Mouse (Mus musculus) embryonic facial prominence, embryonic 13.5 days (tissue): ENCODE measurements around the gene Coa7. TPM values are rescaled to one million over a fixed set of nuclear protein-coding genes. Genes with fewer than 3 reads are reported as not detected.

Experiments used
- ATAC-seq: fragments of 200-750 bp; cut with Nextera tagmentation; 2 replicates; pipeline ENCODE4 v1.8.0; 2017; ENCODE audit warnings: low read depth; ENCODE audit not compliant: insufficient number of reproducible peaks, insufficient read depth, low FRiP score, low TSS enrichment
- H3K27ac ChIP-seq: fragments of 300-500 bp; sonication (generic); 2 replicates; pipeline ENCODE4 v1.5.1; 2015; ENCODE audit warnings: moderate library complexity, mild to moderate bottlenecking, inconsistent platforms
- H3K27me3 ChIP-seq: fragments of 300-500 bp; sonication (generic); 2 replicates; pipeline ENCODE4 v1.6.1; 2015; ENCODE audit warnings: mild to moderate bottlenecking, inconsistent platforms
- H3K36me3 ChIP-seq: fragments of 300-500 bp; sonication (generic); 2 replicates; pipeline ENCODE4 v1.6.1; 2015; ENCODE audit warnings: mild to moderate bottlenecking, inconsistent platforms
- H3K4me1 ChIP-seq: fragments of 300-500 bp; sonication (generic); 2 replicates; pipeline ENCODE4 v1.6.1; 2015; ENCODE audit warnings: inconsistent platforms
- H3K4me2 ChIP-seq: fragments of 300-500 bp; sonication (generic); 2 replicates; pipeline ENCODE4 v1.6.1; 2015; ENCODE audit warnings: moderate library complexity, mild to moderate bottlenecking, inconsistent platforms
- H3K4me3 ChIP-seq: fragments of 300-500 bp; sonication (generic); 2 replicates; pipeline ENCODE4 v1.5.1; 2015; ENCODE audit warnings: mild to moderate bottlenecking, inconsistent platforms
- H3K9ac ChIP-seq: fragments of 300-500 bp; sonication (generic); 2 replicates; pipeline ENCODE4 v1.6.1; 2015; ENCODE audit warnings: mild to moderate bottlenecking, inconsistent platforms
- H3K9me3 ChIP-seq: fragments of 300-500 bp; sonication (generic); 2 replicates; pipeline ENCODE4 v1.6.1; 2016; ENCODE audit warnings: inconsistent platforms
- WGBS: fragments of 180-500 bp; shearing (Covaris S2); methylation state at CpG from one replicate; pipeline ENCODE4 v1.1.7; 2015; ENCODE audit warnings: mixed read lengths; 5-methylcytosine and 5-hydroxymethylcytosine counted together
- polyA plus RNA-seq: library from polyadenylated mRNA; unstranded; fragments of >200 nt; fragmentation: Nextera tagmentation; extraction: Ambion mirVana; gene quantifications from 2 replicates; pipeline ENCODE4 v1.2.1, GENCODE M21; 2015

The Coa7 gene
- polyA plus RNA-seq, 1 experiment from 2014 or later: 50.9 TPM

- no peak overlapping the region for H3K4me2 ChIP-seq
- H3K36me3 ChIP-seq: no peaks in the 10 kb centered on the region
- no peak overlapping the region for H3K9ac ChIP-seq
- no peaks in the 10 kb centered on the region for H3K9me3 ChIP-seq
- H3K4me3 ChIP-seq: no peak overlapping the region
- H3K27me3 ChIP-seq: no peaks in the 10 kb centered on the region
- 66% methylated on average over 5 of the region's 5 CpGs for WGBS
- H3K27ac ChIP-seq: no peak overlapping the region
- ATAC-seq: no peak
- H3K4me1 ChIP-seq: 0 out of 2 replicates have a peak, but pooled peaks cover 1% of the 10 kb centered on the region
Measured at GRCm38 (mm10) chr4:108323588-108323987, 4.4 kb upstream of the Coa7 start.

- Histone ChIP-seq H3K4me3 (peak overlapping the region; percentile 70), H3K9ac (peak overlapping the region; percentile 77), H3K27ac (peak overlapping the region; percentile 93), H3K4me1 (0 out of 2 replicates have a peak, but pooled peaks cover 4% of the 10 kb centered on the region), H3K36me3 (peaks cover 11% of the 10 kb centered on the region), H3K4me2 (peak overlapping the region; percentile 66), H3K9me3 (no peaks in the 10 kb centered on the region), H3K27me3 (no peaks in the 10 kb centered on the region)
- 45% methylated on average over 6 of the region's 6 CpGs for WGBS
- 0 out of 2 replicates have a peak, but pooled peaks have one; percentile 35 for ATAC-seq
Measured at GRCm38 (mm10) chr4:108327071-108327579, 815 bp upstream of the Coa7 start.

DNA sequence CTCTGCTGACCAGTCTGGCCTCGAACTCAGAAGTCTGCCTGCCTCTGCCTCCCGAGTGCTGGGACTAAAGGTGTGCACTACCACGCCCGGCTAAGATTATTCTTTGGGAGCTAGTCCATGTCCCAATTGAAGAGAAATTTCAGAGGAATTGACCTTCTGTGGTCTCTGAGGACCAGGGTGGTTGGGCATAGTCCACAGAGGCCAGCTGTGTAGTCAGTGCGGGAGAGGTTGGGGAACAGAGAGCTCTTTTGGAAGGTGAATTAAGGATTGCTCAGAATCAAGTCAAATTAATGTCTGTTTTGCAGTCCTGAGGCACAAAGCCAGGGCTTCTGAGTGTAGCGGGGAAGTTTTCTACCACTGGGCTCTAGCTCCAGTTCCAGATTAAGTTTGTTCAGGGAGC lies 1.9 kb downstream of the Coa7 start:
- no peak for ATAC-seq
- H3K4me2 ChIP-seq: no peak overlapping the region
- peaks cover 34% of the 10 kb centered on the region for H3K36me3 ChIP-seq
- H3K27me3 ChIP-seq: no peaks in the 10 kb centered on the region
- H3K27ac ChIP-seq: no peak overlapping the region
- WGBS: 93% methylated on average over 6 of the region's 6 CpGs
- 0 out of 2 replicates have a peak, but pooled peaks cover 4% of the 10 kb centered on the region for H3K4me1 ChIP-seq
- H3K9me3 ChIP-seq: no peaks in the 10 kb centered on the region
- H3K9ac ChIP-seq: no peak overlapping the region
- H3K4me3 ChIP-seq: no peak overlapping the region

DNA sequence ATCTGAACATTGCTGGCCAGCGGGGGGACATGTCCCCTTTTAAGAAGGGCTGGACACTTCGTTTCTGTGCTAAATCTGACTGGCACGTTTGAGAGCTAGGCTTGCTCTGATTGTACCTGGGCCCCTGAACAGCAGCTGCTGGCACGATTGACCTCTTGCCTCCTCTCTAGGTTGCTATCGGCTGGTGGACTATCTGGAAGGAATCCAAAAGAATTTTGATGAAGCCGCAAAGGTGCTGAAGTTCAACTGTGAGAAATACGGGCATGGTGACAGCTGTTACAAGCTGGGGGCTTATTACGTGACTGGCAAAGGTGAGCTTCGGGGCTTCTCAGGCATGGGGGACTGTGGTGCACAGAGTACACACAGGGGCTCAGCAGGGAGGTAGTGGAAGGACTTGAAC lies 4.1 kb downstream of the Coa7 start:
- no peak overlapping the region for H3K4me2 ChIP-seq
- no peak overlapping the region for H3K27ac ChIP-seq
- H3K9me3 ChIP-seq: no peaks in the 10 kb centered on the region
- no peak overlapping the region for H3K4me3 ChIP-seq
- no peak for ATAC-seq
- no peak overlapping the region for H3K9ac ChIP-seq
- WGBS: 91% methylated on average over 9 of the region's 9 CpGs
- H3K27me3 ChIP-seq: no peaks in the 10 kb centered on the region
- peaks cover 49% of the 10 kb centered on the region for H3K36me3 ChIP-seq
- 0 out of 2 replicates have a peak, but pooled peaks cover 4% of the 10 kb centered on the region for H3K4me1 ChIP-seq

DNA sequence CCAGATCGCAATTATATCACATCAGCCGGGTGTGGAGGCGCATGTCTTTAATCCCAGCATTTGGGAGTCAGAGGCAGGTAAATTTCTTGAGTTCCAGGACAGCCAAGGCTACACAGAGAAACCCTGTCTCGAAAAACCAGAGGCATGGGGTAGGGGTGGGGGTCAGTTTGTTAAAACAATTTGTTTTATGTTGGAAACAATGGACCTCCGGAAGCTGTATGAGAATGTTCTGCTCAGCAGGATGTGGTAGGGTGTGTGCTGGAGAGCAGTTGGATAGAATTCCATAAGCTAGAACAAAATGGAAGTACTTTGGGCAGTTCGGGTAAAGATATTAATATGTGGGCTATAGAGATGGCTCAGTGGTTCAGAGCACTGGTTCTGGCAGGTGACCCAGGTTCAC lies 7.5 kb downstream of the Coa7 start:
- Histone ChIP-seq H3K27me3 (no peaks in the 10 kb centered on the region), H3K27ac (no peak overlapping the region), H3K9ac (no peak overlapping the region), H3K4me2 (no peak overlapping the region), H3K9me3 (no peaks in the 10 kb centered on the region), H3K4me1 (no peaks in the 10 kb centered on the region), H3K4me3 (no peak overlapping the region), H3K36me3 (peaks cover 58% of the 10 kb centered on the region)
- WGBS: 92% methylated on average over 6 of the region's 6 CpGs
- no peak for ATAC-seq

GRCm38 (mm10) chr4:108336765-108337164 lies 8.8 kb downstream of the Coa7 start:
- Histone ChIP-seq H3K9me3 (no peaks in the 10 kb centered on the region), H3K4me3 (no peak overlapping the region), H3K36me3 (peaks cover 58% of the 10 kb centered on the region), H3K4me1 (no peaks in the 10 kb centered on the region), H3K27me3 (no peaks in the 10 kb centered on the region), H3K27ac (no peak overlapping the region), H3K9ac (no peak overlapping the region), H3K4me2 (no peak overlapping the region)
- 80% methylated on average over 2 of the region's 2 CpGs for WGBS
- ATAC-seq: no peak

DNA sequence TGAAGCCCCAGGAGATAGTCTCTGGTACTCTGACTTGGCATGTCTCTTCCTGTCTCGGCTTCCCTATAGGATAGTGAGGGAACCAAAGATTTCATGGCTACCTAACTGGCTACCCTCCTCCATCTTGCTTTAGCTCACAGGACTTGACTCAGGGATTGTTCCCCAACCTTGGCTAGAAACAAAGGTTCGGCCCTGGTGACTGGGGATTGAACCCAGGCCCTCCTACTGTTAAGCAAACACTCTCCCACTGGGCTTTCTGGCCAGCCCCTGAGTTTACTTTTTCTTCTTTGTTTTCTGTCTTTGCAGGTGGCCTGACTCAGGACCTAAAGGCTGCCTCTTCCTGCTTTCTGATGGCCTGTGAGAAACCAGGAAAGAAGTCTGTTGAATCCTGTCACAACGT lies 9.9 kb downstream of the Coa7 start:
- peak overlapping the region; percentile 3; the same call in 1 of the 2 replicates for H3K27ac ChIP-seq
- no peak for ATAC-seq
- WGBS: 45% methylated on average over 3 of the region's 3 CpGs
- no peak overlapping the region for H3K4me3 ChIP-seq
- H3K4me1 ChIP-seq: no peaks in the 10 kb centered on the region
- no peaks in the 10 kb centered on the region for H3K27me3 ChIP-seq
- H3K9me3 ChIP-seq: no peaks in the 10 kb centered on the region
- H3K36me3 ChIP-seq: peaks cover 47% of the 10 kb centered on the region
- H3K4me2 ChIP-seq: no peak overlapping the region
- no peak overlapping the region for H3K9ac ChIP-seq

DNA sequence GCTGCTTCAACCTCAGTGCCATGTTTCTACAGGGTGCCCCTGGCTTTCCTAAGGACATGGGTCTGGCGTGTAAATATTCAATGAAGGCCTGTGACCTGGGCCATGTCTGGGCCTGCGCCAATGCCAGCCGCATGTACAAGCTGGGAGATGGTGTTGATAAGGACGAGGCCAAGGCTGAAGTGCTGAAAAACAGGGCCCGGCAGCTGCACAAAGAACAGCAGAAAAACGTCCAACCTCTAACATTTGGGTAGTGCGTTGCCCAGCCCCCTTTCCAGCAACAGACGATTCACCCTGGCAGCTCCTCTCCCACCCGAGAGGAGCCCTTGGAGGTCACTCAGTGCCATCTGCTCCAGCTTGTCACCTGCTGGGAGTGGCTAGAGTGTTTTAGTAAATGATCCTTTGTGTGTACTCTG lies 10.4 kb downstream of the Coa7 start:
- no peak for ATAC-seq
- 72% methylated on average over 9 of the region's 9 CpGs for WGBS
- Histone ChIP-seq H3K27ac (no peak overlapping the region), H3K9me3 (no peaks in the 10 kb centered on the region), H3K36me3 (peaks cover 42% of the 10 kb centered on the region), H3K4me2 (no peak overlapping the region), H3K4me1 (no peaks in the 10 kb centered on the region), H3K4me3 (no peak overlapping the region), H3K27me3 (no peaks in the 10 kb centered on the region), H3K9ac (no peak overlapping the region)

DNA sequence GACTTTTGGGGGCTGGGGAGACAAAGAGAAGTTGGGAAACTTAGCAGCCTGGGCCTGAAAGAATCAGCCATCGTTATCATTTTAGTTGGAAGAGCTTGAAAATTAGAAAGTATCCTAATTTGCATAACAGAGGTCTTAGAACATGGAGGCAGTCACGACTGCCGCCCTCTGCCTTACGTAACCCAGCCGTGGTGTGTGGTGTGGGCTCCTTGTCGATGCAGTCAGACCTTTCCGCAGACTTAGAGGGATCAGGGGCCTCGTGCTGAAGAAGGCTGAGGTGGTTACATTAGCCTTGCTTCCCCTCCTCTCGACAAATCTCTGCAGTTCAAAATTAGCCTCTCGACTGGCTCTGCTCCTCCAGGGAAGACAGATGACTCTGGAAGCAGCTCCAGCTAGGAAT lies 10.9 kb downstream of the Coa7 start:
- 69% methylated on average over 10 of the region's 10 CpGs for WGBS
- H3K36me3 ChIP-seq: peaks cover 39% of the 10 kb centered on the region
- H3K9ac ChIP-seq: no peak overlapping the region
- no peak overlapping the region for H3K4me3 ChIP-seq
- peaks cover 2% of the 10 kb centered on the region; the same call in 1 of the 2 replicates for H3K4me1 ChIP-seq
- H3K27me3 ChIP-seq: no peaks in the 10 kb centered on the region
- H3K4me2 ChIP-seq: no peak overlapping the region
- ATAC-seq: no peak
- no peaks in the 10 kb centered on the region for H3K9me3 ChIP-seq
- H3K27ac ChIP-seq: no peak overlapping the region

DNA sequence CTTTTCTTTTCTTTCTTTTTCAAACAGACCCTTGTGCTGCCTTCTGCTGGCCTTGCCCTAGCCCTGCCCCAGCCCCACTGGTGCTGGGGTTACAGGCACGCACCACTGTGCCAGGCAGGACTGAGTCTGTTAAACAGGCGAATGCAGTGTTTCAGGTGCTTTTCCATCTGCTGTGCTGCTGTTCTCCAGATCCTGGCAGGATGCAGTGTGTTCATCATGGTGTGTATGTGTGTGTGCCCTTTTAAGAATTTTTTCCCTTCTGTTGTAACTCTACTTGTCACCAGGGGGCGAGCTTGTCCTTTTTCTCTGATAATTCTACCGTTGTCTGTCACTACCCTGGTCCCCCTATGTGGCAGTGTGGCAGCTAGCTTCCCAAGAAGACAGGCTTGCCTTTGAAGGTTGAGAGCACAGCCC lies 11.3 kb downstream of the Coa7 start:
- no peak; the same call in 1 of the 2 replicates for ATAC-seq
- no peaks in the 10 kb centered on the region for H3K9me3 ChIP-seq
- H3K27ac ChIP-seq: no peak overlapping the region
- peaks cover 7% of the 10 kb centered on the region for H3K4me1 ChIP-seq
- peaks cover 35% of the 10 kb centered on the region for H3K36me3 ChIP-seq
- no peaks in the 10 kb centered on the region for H3K27me3 ChIP-seq
- WGBS: 16% methylated on average over 4 of the region's 4 CpGs
- no peak overlapping the region for H3K9ac ChIP-seq
- no peak overlapping the region for H3K4me3 ChIP-seq
- no peak overlapping the region for H3K4me2 ChIP-seq

DNA sequence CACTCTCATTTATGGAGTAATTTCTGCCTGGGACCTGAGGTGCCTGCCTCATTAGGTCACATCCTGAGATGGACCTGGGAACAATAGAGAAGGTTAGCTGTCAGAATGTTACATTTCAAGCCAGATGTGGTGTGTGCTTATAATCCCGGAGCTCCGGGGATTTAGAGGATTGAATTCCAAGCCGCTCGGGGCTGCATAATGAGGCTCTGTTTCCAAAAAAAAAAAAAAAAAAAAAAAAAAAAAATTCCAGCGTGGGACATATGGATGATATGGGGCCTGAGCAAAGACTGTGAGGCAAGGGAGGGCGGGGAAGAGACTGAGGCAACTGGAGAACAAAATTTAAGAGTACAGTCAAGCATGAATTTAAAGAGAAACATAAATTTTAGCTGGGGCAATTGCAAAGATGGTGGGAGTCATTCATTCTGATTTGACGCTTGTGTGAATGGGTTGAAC lies 16.7 kb downstream of the Coa7 start:
- Histone ChIP-seq H3K4me2 (peak overlapping the region; percentile 38), H3K9ac (0 out of 2 replicates have a peak overlapping the region, but pooled peaks have one; percentile 27)

GRCm38 (mm10) chr4:108345826-108346225 lies 17.9 kb downstream of the Coa7 start:
- peaks cover 55% of the 10 kb centered on the region for H3K4me1 ChIP-seq
- no peaks in the 10 kb centered on the region for H3K27me3 ChIP-seq
- peak overlapping the region; percentile 91 for H3K27ac ChIP-seq
- no peak overlapping the region for H3K4me2 ChIP-seq
- H3K9ac ChIP-seq: no peak overlapping the region
- no peaks in the 10 kb centered on the region for H3K36me3 ChIP-seq
- WGBS: 17% methylated on average over 5 of the region's 5 CpGs
- H3K4me3 ChIP-seq: no peak overlapping the region
- ATAC-seq: no peak
- H3K9me3 ChIP-seq: no peaks in the 10 kb centered on the region

More for the DNA sequence above, 16.7 kb downstream of the Coa7 start:
- Histone ChIP-seq H3K9me3 (no peaks in the 10 kb centered on the region), H3K4me3 (no peak overlapping the region), H3K36me3 (no peaks in the 10 kb centered on the region), H3K4me1 (peaks cover 43% of the 10 kb centered on the region), H3K27me3 (no peaks in the 10 kb centered on the region), H3K27ac (peak overlapping the region; percentile 91)
- WGBS: 5% methylated on average over 7 of the region's 7 CpGs
- peak; percentile 33; the same call in 1 of the 2 replicates for ATAC-seq
